Mouse (Mus musculus) bone marrow, adult 2 months (tissue): ENCODE results near the gene Gmpr2. TPM values are rescaled to one million over a fixed set of nuclear protein-coding genes. Genes with fewer than 3 reads are reported as not detected.
A peak's percentile ranks its signal among the peaks of the same experiment; 100 is the strongest.

Experiments used
- H3K27ac ChIP-seq: fragments of 200-500 bp; 2 replicates; pipeline ENCODE4 v1.5.1; 2012; ENCODE audit warnings: low read depth, mild to moderate bottlenecking, control low read depth, inconsistent platforms, low read length; ENCODE audit not compliant: control insufficient read depth, poor library complexity, insufficient read depth
- H3K4me1 ChIP-seq: fragments of 200-500 bp; 2 replicates; pipeline ENCODE4 v1.6.1; 2011; ENCODE audit warnings: low read length; ENCODE audit not compliant: control insufficient read depth, insufficient read depth
- H3K4me3 ChIP-seq: fragments of 200-500 bp; replicated peaks from 2 replicates; pipeline ENCODE3; 2011; ENCODE audit warnings: mild to moderate bottlenecking, low read depth, low read length, control low read depth; ENCODE audit not compliant: control insufficient read depth
- CTCF ChIP-seq: fragments of 200-500 bp; IDR thresholded peaks from 2 replicates; pipeline ENCODE4 v1.5.1; 2011; ENCODE audit warnings: low read length, control low read depth; ENCODE audit not compliant: control insufficient read depth, insufficient read depth
- POLR2A ChIP-seq: fragments of 200-500 bp; IDR thresholded peaks from 2 replicates; pipeline ENCODE4 v1.6.1; 2011; ENCODE audit warnings: low read depth, mild to moderate bottlenecking, control low read depth, low read length, borderline replicate concordance; ENCODE audit not compliant: control insufficient read depth
- WGBS: fragments of 180-500 bp; shearing (Covaris S2); methylation state at CpG from one replicate; pipeline ENCODE4 v1.1.7; 2018; 5-methylcytosine and 5-hydroxymethylcytosine counted together
- polyA plus RNA-seq: library from polyadenylated mRNA; stranded (reverse); fragments of >200 nt; gene quantifications from 2 replicates; pipeline ENCODE4 v1.2.4, GENCODE M21; 2011; ENCODE audit warnings: low replicate concordance; ENCODE audit not compliant: missing spikeins, insufficient read depth, insufficient read length

Gmpr2 gene
- polyA plus RNA-seq, 1 experiment, result 18.3 TPM

- WGBS, result 84% methylated on average over 6 of the region's 6 CpGs
- Histone ChIP-seq H3K4me1 (peaks cover 2% of the 10 kb centered on the region), H3K4me3 (no peak overlapping the region), H3K27ac (no peak overlapping the region)
- TF ChIP-seq POLR2A (no peak), CTCF (no peak)
Measured at GRCm38 (mm10) chr14:55716271-55716670, 44.5 kb downstream of the Gmpr2 start.

DNA sequence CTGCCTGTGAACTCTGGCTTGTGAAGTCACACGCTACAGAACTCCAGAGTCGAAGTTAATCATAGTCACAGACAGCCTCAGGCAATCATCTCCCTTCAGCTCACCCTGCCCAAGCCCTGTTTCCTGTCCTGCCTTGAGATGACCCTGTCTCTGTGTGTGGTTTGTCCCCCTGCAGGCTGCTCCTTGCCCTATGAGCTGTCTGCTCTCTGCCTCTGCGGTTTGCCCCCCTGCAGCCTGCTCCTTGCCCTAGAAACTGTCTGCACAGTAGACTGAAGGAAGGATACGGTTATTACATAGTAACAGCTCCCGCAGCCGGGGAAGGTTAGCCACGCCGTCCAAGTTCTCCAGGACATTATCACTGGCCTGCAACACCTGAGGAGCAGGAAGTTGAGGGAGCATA is 45.1 kb downstream of the Gmpr2 start:
- Histone ChIP-seq H3K27ac (no peak overlapping the region), H3K4me3 (no peak overlapping the region), H3K4me1 (peaks cover 2% of the 10 kb centered on the region)
- WGBS, result 84% methylated on average over 8 of the region's 8 CpGs
- TF ChIP-seq POLR2A (no peak), CTCF (no peak)

GRCm38 (mm10) chr14:55719737-55720136 is 48.0 kb downstream of the Gmpr2 start:
- 76% methylated on average over 6 of the region's 6 CpGs for WGBS
- TF ChIP-seq CTCF, result no peak
- TF ChIP-seq POLR2A, result no peak
- H3K4me1 ChIP-seq, result peaks cover 5% of the 10 kb centered on the region; the same call in 1 of the 2 replicates
- H3K4me3 ChIP-seq, result no peak overlapping the region
- no peak overlapping the region for H3K27ac ChIP-seq

DNA sequence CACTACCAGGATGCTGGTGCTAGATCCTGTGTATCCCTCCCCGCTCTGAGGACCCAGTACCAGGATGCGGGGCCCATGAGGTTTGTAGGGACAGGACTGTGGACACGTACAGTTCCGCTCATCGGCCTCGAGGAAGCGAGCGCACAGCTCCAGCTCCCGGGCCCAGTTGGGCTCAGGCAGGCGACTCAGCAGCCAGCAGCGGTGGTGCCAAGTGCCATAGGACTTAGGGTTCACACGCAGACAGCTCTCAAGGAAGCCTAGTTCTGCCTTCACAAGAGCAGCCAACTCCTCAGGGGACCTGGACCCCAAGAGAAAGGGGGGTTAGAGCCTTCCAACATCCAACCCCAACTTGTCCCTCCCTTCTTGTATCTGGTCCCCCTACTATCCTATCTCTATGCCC is 48.9 kb downstream of the Gmpr2 start:
- WGBS, result 92% methylated on average over 12 of the region's 12 CpGs
- no peak overlapping the region for H3K27ac ChIP-seq
- no peak for TF ChIP-seq CTCF
- TF ChIP-seq POLR2A, result no peak
- peaks cover 8% of the 10 kb centered on the region for H3K4me1 ChIP-seq
- H3K4me3 ChIP-seq, result no peak overlapping the region

GRCm38 (mm10) chr14:55721076-55721475 is 49.3 kb downstream of the Gmpr2 start:
- Histone ChIP-seq H3K4me3 (no peak overlapping the region), H3K4me1 (peaks cover 8% of the 10 kb centered on the region), H3K27ac (no peak overlapping the region; the same call in 1 of the 2 replicates)
- TF ChIP-seq CTCF, result no peak
- TF ChIP-seq POLR2A, result no peak
- 81% methylated on average over 6 of the region's 6 CpGs for WGBS

DNA sequence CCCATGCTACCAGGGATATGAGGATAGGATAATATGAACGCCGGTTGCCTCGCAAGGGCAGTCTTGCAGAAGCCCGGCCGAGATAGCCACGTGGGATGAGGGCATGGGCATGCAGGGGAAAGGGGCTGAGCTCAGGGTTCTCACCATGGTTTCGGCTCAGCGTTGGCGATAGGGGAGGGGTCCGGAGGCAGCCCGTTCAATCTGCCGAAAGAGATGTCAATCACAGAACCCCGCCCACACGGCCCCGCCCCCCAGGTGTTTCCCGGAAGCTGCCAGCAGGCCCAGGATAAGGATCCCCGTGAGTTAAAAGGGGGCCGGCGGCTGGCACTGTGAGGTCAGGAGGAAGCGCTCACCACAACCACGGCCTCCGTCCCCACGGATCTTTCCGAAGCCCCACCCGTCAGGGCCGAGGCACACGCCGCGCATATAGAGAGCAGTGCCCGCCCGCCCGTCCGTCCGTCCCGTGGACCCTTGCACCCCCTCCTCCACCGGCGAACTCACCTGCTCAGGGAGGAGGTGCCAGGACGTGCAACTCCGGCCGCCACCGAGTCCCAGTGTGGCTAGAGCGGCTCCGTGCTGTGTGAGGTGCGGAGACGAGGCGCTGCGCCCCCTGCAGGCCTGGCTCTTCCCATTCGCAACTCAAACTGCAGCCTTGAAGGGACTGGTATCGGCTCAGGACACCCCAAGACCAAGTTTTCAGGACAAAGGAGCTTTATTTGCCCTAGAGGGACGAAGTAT is 50.1 kb downstream of the Gmpr2 start, which contains the start of gene Rabggta:
Rabggta (minus strand) TSS at position 564 of the 738 bp plus-strand sequence.
- Histone ChIP-seq H3K4me1 (peaks cover 8% of the 10 kb centered on the region), H3K27ac (peak within 1 kb of the TSS; percentile 83), H3K4me3 (peak within 1 kb of the TSS; percentile 93)
- TF ChIP-seq POLR2A (peak; percentile 73; the same call in 1 of the 2 replicates), CTCF (peak; percentile 97)
- under 1% methylated on average over 50 of the region's 50 CpGs for whole genome bisulfite sequencing

DNA sequence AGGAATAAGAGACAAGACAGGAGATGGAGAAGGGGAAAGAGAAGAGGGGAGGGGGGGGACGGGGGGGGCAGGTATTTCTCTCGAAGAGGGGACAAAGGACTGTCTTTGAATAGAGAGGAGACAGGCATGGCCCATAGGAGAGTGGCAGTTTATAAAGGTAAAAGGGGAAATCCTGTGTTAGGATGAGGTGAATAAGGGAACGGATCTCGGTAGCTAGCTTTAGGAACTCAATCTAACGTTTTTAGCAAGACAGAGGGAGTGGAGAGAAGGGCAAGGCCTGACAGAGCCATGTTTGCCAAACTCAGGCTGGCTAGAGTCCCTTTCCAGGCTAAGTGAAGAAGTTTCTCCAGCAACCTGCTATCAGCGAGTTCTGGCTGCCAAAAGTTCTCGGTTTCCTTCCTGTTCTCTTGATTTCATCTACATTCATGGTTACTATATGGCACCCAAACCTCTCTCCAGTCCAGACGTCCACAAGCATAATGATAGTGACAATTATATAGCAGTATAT is 50.8 kb downstream of the Gmpr2 start:
- peaks cover 8% of the 10 kb centered on the region for H3K4me1 ChIP-seq
- 8% methylated on average over 8 of the region's 8 CpGs for WGBS
- H3K27ac ChIP-seq, result peak overlapping the region; percentile 30; the same call in 1 of the 2 replicates
- TF ChIP-seq CTCF (no peak), POLR2A (no peak)
- peak overlapping the region; percentile 93 for H3K4me3 ChIP-seq

DNA sequence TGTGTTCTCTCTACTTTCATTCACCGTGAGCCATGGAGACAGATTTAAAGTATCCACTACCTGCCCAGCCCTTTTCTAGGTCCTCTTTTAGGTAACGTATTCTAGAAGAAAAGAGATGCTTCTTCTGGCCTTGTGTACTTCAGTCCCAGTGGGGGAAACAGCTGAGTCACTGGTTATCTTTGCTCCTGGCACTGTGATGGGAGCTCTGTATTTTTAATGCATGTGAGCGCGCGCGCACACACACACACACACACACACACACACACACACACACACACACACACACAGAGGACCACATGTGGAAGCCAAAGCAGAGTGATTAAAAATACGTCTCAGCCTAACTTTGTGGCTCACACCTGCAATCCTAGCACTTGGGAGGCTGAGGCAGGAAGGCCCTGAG is 51.7 kb downstream of the Gmpr2 start:
- TF ChIP-seq CTCF (no peak), POLR2A (no peak)

More for the DNA sequence above, 51.7 kb downstream of the Gmpr2 start:
- peaks cover 12% of the 10 kb centered on the region for H3K4me1 ChIP-seq
- H3K27ac ChIP-seq, result 0 out of 2 replicates have a peak overlapping the region, but pooled peaks have one; percentile 16
- no peak overlapping the region for H3K4me3 ChIP-seq
- WGBS, result 63% methylated on average over 7 of the region's 7 CpGs
